Mouse (Mus musculus) E14TG2a.4 (cell line): Measurements from ENCODE around the gene Wipf1.

Experiments
- CTCF ChIP-seq: conservative IDR thresholded peaks from 2 replicates; pipeline ENCODE4 v1.5.1; 2014; ENCODE audit warnings: low read length
- POU5F1 ChIP-seq: IDR thresholded peaks from 2 replicates; pipeline ENCODE4 v1.6.1; 2014; ENCODE audit warnings: low read length, borderline replicate concordance

DNA sequence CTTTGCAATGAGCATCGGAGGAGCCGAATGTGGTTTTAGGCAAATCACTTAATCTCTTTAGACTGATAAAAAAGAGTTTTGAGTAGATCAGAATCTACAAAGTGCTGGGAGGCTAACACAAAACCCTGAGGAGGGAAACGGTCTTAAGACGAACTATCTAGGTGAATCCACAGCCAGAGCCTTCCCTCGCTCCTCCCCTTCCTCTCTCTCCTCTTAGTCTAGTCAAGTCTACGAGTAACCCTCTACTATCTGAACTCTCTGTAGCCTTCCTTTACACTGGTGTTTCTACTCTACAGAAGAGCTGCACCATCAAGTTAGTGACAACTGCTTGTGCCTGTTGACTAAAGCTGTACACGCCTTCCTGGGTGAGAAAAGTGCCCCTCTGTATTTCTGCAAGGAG is 77.0 kb downstream of the Wipf1 start:
- no peak for TF ChIP-seq CTCF
- TF ChIP-seq POU5F1 = no peak
